Mouse (Mus musculus): ENCODE results near the gene Cnot3. TPM values are rescaled to one million over a fixed set of nuclear protein-coding genes. Genes with fewer than 3 reads are reported as not detected.

Gene Cnot3
- polyA plus RNA-seq, 1 experiment from 2014 or later = 19.7 TPM

- no peak for TF ChIP-seq EP300 (optimal IDR thresholded peaks at IDR 0.05)
- TF ChIP-seq CTCF (IDR thresholded peaks at IDR 0.05; ENCODE audit: low read depth) = no peak
- Histone ChIP-seq H3K27me3 (ENCODE audit: control insufficient read depth, insufficient read depth, low read length) (no peaks in the 10 kb centered on the region), H3K4me2 (replicated peaks; ENCODE audit: low read depth) (peak within 1 kb of the TSS; percentile 82), H3K9me3 (ENCODE audit: control insufficient read depth, low read length) (no peaks in the 10 kb centered on the region), H3K36me3 (ENCODE audit: control insufficient read depth, insufficient read depth, low read length) (peaks cover 6% of the 10 kb centered on the region; the same call in 1 of the 2 replicates), H3K4me1 (replicated peaks; ENCODE audit: control insufficient read depth, insufficient read depth) (no peaks in the 10 kb centered on the region), H3K4me3 (ENCODE audit: low read depth, low read length) (peak within 1 kb of the TSS; percentile 71), H3K9ac (ENCODE audit: low read length) (peak within 1 kb of the TSS; percentile 84), H3K27ac (replicated peaks) (peak within 1 kb of the TSS; percentile 81)
- under 1% methylated on average over 32 of the region's 32 CpGs for WGBS
- ATAC-seq (ENCODE audit: low FRiP score, low TSS enrichment) (peak; percentile 98), DNase-seq (ENCODE audit: low spot score) (peak; percentile 92)
Observed at GRCm38 (mm10) chr7:3617242-3617995, 27.6 kb upstream of the Cnot3 start, which contains the start of gene Ndufa3. Ndufa3 (plus strand) TSS chr7:3617373.

- DNase-seq (ENCODE audit: low spot score) = no peak
- no peak overlapping the region; the same call in 1 of the 2 replicates for H3K27ac ChIP-seq (replicated peaks)
- peak overlapping the region; percentile 56 for H3K4me3 ChIP-seq (ENCODE audit: low read depth, low read length)
- 0 out of 2 replicates have a peak, but pooled peaks have one; percentile 16 for ATAC-seq (ENCODE audit: low FRiP score, low TSS enrichment)
- H3K36me3 ChIP-seq (ENCODE audit: control insufficient read depth, insufficient read depth, low read length) = peaks cover 9% of the 10 kb centered on the region
- H3K9me3 ChIP-seq (ENCODE audit: control insufficient read depth, low read length) = no peaks in the 10 kb centered on the region
- TF ChIP-seq EP300 (optimal IDR thresholded peaks at IDR 0.05) (no peak), CTCF (IDR thresholded peaks at IDR 0.05; ENCODE audit: low read depth) (no peak)
- peak overlapping the region; percentile 92 for H3K4me2 ChIP-seq (replicated peaks; ENCODE audit: low read depth)
- WGBS = 28% methylated on average over 4 of the region's 4 CpGs
- no peaks in the 10 kb centered on the region for H3K27me3 ChIP-seq (ENCODE audit: control insufficient read depth, insufficient read depth, low read length)
- peak overlapping the region; percentile 66 for H3K9ac ChIP-seq (ENCODE audit: low read length)
- peaks cover 8% of the 10 kb centered on the region for H3K4me1 ChIP-seq (replicated peaks; ENCODE audit: control insufficient read depth, insufficient read depth)
Observed at GRCm38 (mm10) chr7:3629030-3629429, 16.0 kb upstream of the Cnot3 start.

GRCm38 (mm10) chr7:3629543-3630477 lies 15.3 kb upstream of the Cnot3 start, which contains the start of the genes Tfpt and Prpf31:
Tfpt (minus strand) TSS chr7:3629929.
Prpf31 (plus strand) TSS chr7:3629985.
- Histone ChIP-seq H3K36me3 (ENCODE audit: control insufficient read depth, insufficient read depth, low read length) (peaks cover 2% of the 10 kb centered on the region; the same call in 1 of the 2 replicates), H3K9me3 (ENCODE audit: control insufficient read depth, low read length) (no peaks in the 10 kb centered on the region), H3K4me2 (replicated peaks; ENCODE audit: low read depth) (peak within 1 kb of the TSS; percentile 92), H3K4me1 (replicated peaks; ENCODE audit: control insufficient read depth, insufficient read depth) (peaks cover 8% of the 10 kb centered on the region), H3K4me3 (ENCODE audit: low read depth, low read length) (peak within 1 kb of the TSS; percentile 56), H3K27me3 (ENCODE audit: control insufficient read depth, insufficient read depth, low read length) (no peaks in the 10 kb centered on the region), H3K9ac (ENCODE audit: low read length) (peak within 1 kb of the TSS; percentile 66), H3K27ac (replicated peaks) (peak within 1 kb of the TSS; percentile 91)
- 1% methylated on average over 47 of the region's 47 CpGs for WGBS
- peak; percentile 91 for ATAC-seq (ENCODE audit: low FRiP score, low TSS enrichment)
- TF ChIP-seq EP300 (optimal IDR thresholded peaks at IDR 0.05) = no peak
- DNase-seq (ENCODE audit: low spot score) = peak; percentile 91

DNA sequence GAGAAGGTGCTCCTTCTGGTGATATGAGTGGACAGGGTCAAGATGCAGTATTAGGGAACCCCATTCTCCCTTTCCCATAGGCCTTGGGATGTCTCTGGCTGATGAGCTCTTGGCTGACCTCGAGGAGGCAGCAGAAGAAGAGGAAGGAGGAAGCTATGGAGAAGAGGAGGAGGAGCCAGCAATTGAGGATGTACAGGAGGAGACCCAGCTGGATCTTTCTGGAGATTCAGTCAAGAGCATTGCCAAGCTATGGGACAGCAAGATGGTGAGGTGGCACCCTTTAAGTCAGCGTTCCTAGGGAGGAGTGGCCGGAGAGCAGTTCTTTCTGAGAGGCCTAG lies 14.6 kb upstream of the Cnot3 start:
- peak overlapping the region; percentile 66 for H3K9ac ChIP-seq (ENCODE audit: low read length)
- WGBS = 45% methylated on average over 3 of the region's 3 CpGs
- peaks cover 8% of the 10 kb centered on the region for H3K4me1 ChIP-seq (replicated peaks; ENCODE audit: control insufficient read depth, insufficient read depth)
- H3K4me2 ChIP-seq (replicated peaks; ENCODE audit: low read depth) = peak overlapping the region; percentile 92
- peak overlapping the region; percentile 56 for H3K4me3 ChIP-seq (ENCODE audit: low read depth, low read length)
- H3K36me3 ChIP-seq (ENCODE audit: control insufficient read depth, insufficient read depth, low read length) = peaks cover 2% of the 10 kb centered on the region; the same call in 1 of the 2 replicates
- H3K9me3 ChIP-seq (ENCODE audit: control insufficient read depth, low read length) = no peaks in the 10 kb centered on the region
- H3K27ac ChIP-seq (replicated peaks) = peak overlapping the region; percentile 91; the same call in 1 of the 2 replicates
- DNase-seq (ENCODE audit: low spot score) (no peak), ATAC-seq (ENCODE audit: low FRiP score, low TSS enrichment) (no peak)
- no peaks in the 10 kb centered on the region for H3K27me3 ChIP-seq (ENCODE audit: control insufficient read depth, insufficient read depth, low read length)
- TF ChIP-seq EP300 (optimal IDR thresholded peaks at IDR 0.05) = no peak
- no peak for TF ChIP-seq CTCF (IDR thresholded peaks at IDR 0.05; ENCODE audit: low read depth)

- ATAC-seq (ENCODE audit: low FRiP score, low TSS enrichment) (no peak), DNase-seq (ENCODE audit: low spot score) (no peak)
- Histone ChIP-seq H3K9me3 (ENCODE audit: control insufficient read depth, low read length) (no peaks in the 10 kb centered on the region), H3K4me1 (replicated peaks; ENCODE audit: control insufficient read depth, insufficient read depth) (peaks cover 10% of the 10 kb centered on the region), H3K27me3 (ENCODE audit: control insufficient read depth, insufficient read depth, low read length) (no peaks in the 10 kb centered on the region), H3K27ac (replicated peaks) (no peak overlapping the region), H3K4me2 (replicated peaks; ENCODE audit: low read depth) (no peak overlapping the region), H3K36me3 (ENCODE audit: control insufficient read depth, insufficient read depth, low read length) (peaks cover 14% of the 10 kb centered on the region; the same call in 1 of the 2 replicates), H3K9ac (ENCODE audit: low read length) (no peak overlapping the region), H3K4me3 (ENCODE audit: low read depth, low read length) (no peak overlapping the region)
- no peak for TF ChIP-seq CTCF (IDR thresholded peaks at IDR 0.05; ENCODE audit: low read depth)
- no peak for TF ChIP-seq EP300 (optimal IDR thresholded peaks at IDR 0.05)
- 59% methylated on average over 5 of the region's 5 CpGs for WGBS
Observed at GRCm38 (mm10) chr7:3643412-3643811, 1.7 kb upstream of the Cnot3 start.
